Mouse (Mus musculus) monocyte, adult 59 days (primary cell): ENCODE results near the gene Ctcf. TPM values are rescaled to one million over a fixed set of nuclear protein-coding genes. Genes with fewer than 3 reads are reported as not detected.

Experiments
- total RNA-seq, 2 experiments: library from RNA; stranded (reverse); gene quantifications; one replicate each; pipeline ENCODE4 v1.2.4; 2023

Gene Ctcf
- 10 to 100 TPM; 81.5 to 87.2 TPM for total RNA-seq

DNA sequence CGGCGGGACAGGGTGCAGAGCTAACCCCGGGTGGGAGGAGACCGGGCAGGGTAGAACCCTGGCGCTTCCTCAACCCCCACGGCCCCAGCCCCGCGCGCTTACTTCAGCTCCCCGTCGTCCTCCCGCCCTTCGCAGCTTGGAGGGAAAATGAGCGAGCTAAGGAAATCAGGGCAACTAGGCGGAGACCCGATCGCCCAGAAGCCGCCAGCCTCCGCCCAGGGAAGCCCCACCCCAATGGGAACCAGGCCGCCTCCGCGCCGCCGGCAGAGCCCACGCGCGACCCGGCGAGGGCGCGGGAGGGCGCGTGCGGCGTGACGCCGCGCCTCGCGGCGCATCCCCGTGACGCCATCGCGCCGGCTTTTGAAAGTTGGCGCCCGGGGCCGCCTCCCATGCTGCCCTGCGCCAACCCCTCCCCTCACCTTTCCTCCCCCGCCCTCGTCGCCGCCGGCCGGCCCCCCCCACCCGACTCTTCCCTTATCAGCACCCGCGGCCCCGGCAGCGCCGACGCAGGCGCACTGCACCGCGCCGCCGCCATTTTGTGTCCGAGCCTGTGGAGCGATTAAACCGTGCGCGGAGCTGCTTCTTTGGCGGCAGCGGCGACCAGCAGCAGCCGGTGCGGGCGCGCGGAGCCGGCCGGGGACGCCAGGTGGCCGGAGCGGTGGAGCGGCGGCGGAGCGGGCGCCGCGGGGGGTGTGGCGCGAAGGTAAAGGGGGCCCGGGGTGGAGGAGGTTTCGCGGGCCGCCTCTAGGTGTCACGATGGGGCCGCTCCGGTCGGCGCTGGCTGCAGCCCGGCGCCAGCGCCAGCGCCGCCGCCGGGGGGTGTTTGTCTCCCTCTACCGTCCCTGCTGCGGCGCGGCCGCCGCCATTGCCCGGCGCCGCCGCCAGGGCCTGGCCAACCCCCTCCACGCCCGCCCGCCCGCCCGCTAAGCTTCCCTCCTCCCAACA lies at the start of gene Ctcf:
TSS of gene Ctcf (plus strand) at position 551 of the 945 bp plus-strand sequence.

DNA sequence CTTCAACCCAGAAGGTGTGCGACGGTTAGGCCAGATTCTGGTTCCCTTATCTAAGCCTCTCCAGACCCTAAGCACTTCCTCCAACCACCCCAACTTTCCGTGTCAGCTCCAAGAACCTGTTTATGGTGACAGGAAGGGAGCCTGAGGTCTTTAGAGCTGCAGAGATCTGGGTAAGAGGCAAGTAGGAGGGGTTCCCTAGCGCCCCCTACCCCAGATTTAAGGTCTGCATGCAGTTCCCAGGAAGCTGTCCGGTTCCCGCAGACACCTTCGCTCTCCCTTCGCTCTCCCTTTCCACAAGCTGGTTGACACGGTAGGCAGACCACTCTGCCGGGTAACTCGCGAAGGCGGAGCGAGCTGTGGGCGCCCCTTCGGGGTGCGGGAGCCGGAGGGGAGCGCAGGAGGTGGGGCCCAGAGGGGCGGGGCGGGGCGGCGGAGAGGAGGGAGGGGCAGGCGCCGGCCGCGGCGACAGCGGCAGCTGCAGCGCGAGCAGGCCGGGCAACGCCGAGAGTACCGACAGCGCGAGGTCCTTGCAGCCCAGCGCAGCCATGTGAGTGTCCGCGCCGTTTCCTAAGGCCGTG lies 31.5 kb upstream of the Ctcf start, which contains the start of gene Ripor1:
TSS of gene Ripor1 (plus strand) at position 452 of the 578 bp plus-strand sequence.

DNA sequence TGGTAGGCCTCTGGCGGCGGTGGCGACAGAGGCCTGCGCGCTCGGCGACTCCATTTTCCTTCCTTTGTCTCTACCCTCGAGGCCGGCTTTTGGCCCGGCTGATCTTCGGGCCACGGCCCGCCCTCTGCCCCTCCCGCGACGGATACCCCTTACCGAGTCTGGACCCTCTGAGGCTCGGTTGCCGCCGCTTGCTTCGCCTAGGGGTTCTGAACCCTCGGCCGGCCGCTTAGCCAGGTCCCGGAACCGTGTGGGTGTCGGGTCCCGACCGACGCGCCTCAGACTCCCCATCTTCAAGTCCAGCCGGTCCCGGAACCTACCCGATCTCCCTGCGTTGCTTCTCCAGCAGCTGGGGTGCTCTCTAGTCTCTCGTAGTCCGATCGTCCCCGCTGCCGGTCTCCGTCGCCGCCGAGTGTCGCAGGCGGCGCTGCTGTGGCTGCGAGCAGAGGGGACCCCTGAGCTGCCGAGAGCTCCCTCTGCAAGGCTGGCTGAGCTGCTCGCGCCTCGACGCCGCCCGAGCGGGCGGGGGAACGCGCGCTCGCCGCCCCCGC lies 669 bp downstream of the Ctcf start, which contains the start of gene Agrp:
TSS of gene Agrp (minus strand) at position 431 of the 548 bp plus-strand sequence.

DNA sequence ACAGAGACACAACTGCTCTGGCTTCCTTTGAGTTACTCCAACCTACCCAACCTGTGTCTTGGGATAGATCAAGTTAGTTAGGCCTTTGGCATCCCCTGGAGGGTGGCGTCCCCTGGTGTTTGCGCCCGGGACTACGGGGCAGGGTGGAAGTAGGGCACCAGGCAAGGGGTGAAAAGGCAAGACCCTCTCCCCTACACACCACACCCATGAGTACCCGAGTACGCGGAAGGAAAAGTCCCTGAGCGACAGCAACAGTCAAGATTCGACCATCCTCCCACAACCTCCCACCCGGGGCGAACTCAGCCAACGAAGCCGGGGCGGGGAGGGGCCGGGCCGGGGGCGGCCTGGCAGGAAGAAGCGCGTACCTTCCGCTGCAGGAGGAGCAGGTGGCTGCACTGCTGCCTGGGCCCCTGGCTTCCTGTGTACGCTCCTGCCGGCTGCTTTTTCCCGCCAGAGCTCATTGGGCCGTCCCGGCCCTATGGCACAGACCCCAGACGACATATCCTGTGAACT lies 49.5 kb downstream of the Ctcf start, which contains the start of gene Carmil2:
TSS of gene Carmil2 (plus strand) at position 479 of the 513 bp plus-strand sequence.

DNA sequence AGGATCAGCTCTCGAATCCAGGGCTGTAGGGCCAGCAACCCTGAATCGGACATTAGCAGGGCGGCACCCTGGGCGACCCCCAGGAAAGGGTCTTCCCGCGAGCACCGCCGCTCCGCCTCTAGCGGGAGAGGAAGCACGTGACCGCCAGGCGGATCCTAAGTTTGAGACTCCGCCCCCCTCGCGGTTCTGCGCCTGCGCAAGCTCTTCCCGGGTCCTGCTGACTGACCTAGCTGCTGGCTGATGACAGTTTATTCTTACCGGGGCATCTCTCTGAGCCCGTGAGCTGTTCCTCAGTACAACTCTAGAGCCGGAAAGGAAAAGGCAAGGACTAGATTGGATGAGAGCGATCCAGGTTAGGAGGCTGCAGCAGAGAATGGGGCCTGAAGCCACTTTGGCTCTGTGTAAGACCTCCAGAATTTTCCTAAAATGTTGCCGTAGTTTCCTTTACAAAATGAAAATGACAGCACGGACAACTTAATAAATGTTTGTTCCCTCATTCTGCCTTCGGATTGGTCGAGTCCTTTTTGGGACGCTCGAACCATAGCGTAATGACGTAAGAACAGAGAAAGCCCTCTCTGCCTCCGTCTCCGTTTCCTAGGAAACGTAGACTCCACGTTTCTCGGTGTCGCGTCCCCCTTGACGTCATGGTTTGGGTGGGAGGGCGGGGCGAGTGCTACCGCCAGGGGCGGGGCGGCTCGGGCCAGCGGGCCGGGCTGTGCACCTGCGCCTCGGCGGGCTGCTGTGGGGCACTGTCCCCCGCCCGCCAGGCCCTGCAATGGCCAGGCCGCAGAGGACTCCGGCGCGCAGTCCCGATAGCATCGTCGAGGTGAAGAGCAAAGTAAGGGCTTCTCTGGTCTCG lies 64.8 kb downstream of the Ctcf start, which contains the start of the genes Acd and Pard6a:
TSS of gene Acd (minus strand) at position 137 of the 859 bp plus-strand sequence.
TSS of gene Pard6a (plus strand) at position 183 of the 859 bp plus-strand sequence.

DNA sequence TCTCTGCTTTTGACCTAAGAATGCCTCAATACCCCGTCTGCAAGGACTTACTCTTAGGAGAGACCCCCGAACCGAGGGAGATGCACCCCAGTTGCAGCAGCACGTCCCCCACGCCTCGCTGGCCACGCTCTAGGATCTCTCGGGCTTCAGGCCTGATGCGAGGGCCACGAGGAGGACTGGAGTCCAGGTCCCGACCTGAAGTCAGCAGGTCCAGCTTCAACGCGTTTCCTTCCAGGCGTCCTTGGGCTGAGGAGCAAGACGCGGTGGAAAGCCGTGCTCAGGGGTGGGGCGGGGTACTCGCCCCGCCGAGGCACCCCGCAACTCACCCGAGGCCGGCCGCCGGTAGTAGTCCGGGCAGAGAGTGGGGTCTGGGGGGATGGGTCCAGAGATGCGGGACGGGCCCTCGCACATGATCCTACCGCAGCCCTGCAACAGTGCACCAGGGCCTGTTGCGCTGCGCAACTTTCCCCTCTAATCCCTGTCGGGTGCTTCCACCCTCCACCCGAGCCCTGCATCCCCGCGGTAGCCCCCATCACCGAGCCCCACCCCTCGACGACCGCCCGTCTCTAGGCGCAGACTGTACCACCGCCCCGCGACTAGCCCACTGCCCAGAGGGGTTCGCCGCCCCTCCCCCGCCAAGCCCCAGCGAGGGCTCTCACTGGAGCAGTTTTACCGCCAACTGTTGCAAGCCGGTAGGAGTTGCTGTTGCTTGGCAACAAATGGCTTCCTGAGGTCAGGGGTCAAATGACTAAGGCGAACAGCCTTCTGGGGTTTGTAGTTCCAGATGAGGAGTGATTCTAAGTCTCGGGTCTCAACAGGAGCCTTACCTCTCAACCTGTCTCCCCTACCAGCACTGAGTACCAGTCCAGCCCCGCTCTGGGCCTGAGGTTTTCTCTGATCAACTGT lies 71.4 kb downstream of the Ctcf start, which contains the start of the genes 4933405L10Rik and Enkd1:
TSS of gene 4933405L10Rik (plus strand) at position 158 of the 906 bp plus-strand sequence.
TSS of gene Enkd1 (minus strand) at position 713 of the 906 bp plus-strand sequence.

Other genes starting within 250 kb of the Ctcf start
- 1 to 10 TPM; 1.3 to 1.7 TPM for gene Kctd19, start 223.1 kb upstream of the Ctcf start, total RNA-seq
- not detected for gene Lrrc36, start 223.0 kb upstream of the Ctcf start, total RNA-seq
- 100 to 1,000 TPM; 330 to 336 TPM for gene Tppp3, start 165.0 kb upstream of the Ctcf start, total RNA-seq
- gene Zdhhc1, start 139.7 kb upstream of the Ctcf start, total RNA-seq, result 1 to 10 TPM; 7.5 to 7.6 TPM
- not detected for gene Hsd11b2, start 117.8 kb upstream of the Ctcf start, total RNA-seq
- 100 to 1,000 TPM; 135 to 142 TPM for gene Atp6v0d1, start 70.5 kb upstream of the Ctcf start, total RNA-seq
- gene Ripor1, start 31.3 kb upstream of the Ctcf start, total RNA-seq, result 10 to 100 TPM; 19.8 to 19.9 TPM
- gene Agrp, start 825 bp downstream of the Ctcf start, total RNA-seq, result not detected
- 1 to 10 TPM; 1.2 to 1.7 TPM for gene Carmil2, start 49.7 kb downstream of the Ctcf start, total RNA-seq
- gene Acd, start 64.5 kb downstream of the Ctcf start, total RNA-seq, result 10 to 100 TPM; 27.7 to 32.9 TPM
- 1 to 10 TPM; 8.5 to 9.9 TPM for gene Pard6a, start 64.6 kb downstream of the Ctcf start, total RNA-seq
- gene 4933405L10Rik, start 71.1 kb downstream of the Ctcf start, total RNA-seq, result not detected
- gene Enkd1, start 71.6 kb downstream of the Ctcf start, total RNA-seq, result 1 to 10 TPM in 1 of 2 experiments, under 1 TPM in 1; 0.73 to 1.9 TPM
- gene Gfod2, start 122.1 kb downstream of the Ctcf start, total RNA-seq, result 1 to 10 TPM in 1 of 2 experiments, under 1 TPM in 1; 0.76 to 1.1 TPM
- 10 to 100 TPM; 28.0 to 33.8 TPM for gene Ranbp10, start 190.8 kb downstream of the Ctcf start, total RNA-seq
- not detected for gene Tsnaxip1, start 191.2 kb downstream of the Ctcf start, total RNA-seq
- 1 to 10 TPM; 6.9 to 9.3 TPM for gene Cenpt, start 216.7 kb downstream of the Ctcf start, total RNA-seq
- gene Thap11, start 218.6 kb downstream of the Ctcf start, total RNA-seq, result 10 to 100 TPM; 43.3 to 44.9 TPM
- gene Nutf2, start 224.0 kb downstream of the Ctcf start, total RNA-seq, result 10 to 100 TPM in 1 of 2 experiments, 1 to 10 TPM in 1; 1.5 to 38.4 TPM
- 10 to 100 TPM; 40.4 to 47.7 TPM for gene Edc4, start 244.3 kb downstream of the Ctcf start, total RNA-seq